9 mouse cellular contexts compared by ENCODE assay signal in the genomic region with DNA sequence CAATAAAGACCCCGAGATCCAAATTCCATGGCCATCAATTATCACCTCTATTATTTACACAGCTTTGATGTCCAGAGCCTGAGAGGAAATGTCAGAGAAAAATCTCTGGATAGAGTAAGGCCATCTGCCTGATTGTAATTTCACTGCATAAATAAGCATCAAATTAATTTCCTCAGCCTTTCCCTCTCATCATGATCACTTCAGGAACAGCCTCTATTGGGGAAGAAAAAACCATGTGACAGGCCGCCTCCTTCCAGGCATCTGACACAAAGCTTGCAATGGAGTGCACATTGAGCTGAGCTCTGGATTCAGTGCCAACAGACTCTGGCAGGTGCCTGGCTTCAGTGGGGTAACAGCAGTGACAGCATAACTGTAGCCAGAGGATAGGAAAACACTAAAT.
A peak's percentile ranks its signal among the peaks of the same experiment; 100 is the strongest.
DNase-seq lines count a peak whose midpoint lies in the region; ATAC-seq and TF ChIP-seq lines count a peak whose summit lies in the region.
"Had no signal": no experiment of that assay in that cellular context is flagged by ENCODE, and none has a peak within 500 bp of the region (broad histone marks: within the 10 kb centered on the region; RNA-seq: fewer than 3 reads in every experiment).

No protein-coding gene starts in this region.

- DNase-seq in adrenal gland, postnatal 14 days: peak; percentile 27
- no peak for DNase-seq in adrenal gland, postnatal 36 days
- DNase-seq in brain, embryonic 18.5 days (ENCODE audit: low read depth, low spot score): peak; percentile 78
- DNase-seq in frontal cortex, postnatal 14 days (ENCODE audit: low spot score in 2 of 2): peak; percentile 22 to 41
- peak; percentile 90 for DNase-seq in left cerebral cortex, postnatal 4 days
- no peak for DNase-seq in embryo, embryonic 9.5 days (ENCODE audit: extremely low spot score)
- no peak for DNase-seq in stomach, postnatal 0 days (ENCODE audit: low spot score)
- no peak for DNase-seq in kidney, adult 8-10 months

- H3K4me2 ChIP-seq in stomach, postnatal 0 days (replicated peaks; ENCODE audit: low read depth): no peak overlapping the region
- H3K4me2 ChIP-seq: limb, embryonic 13.5 days had no signal

- WGBS in stomach, postnatal 0 days: 46% methylated on average over 2 of the region's 2 CpGs

- no peak for ATAC-seq in stomach, postnatal 0 days (ENCODE audit: low FRiP score, low TSS enrichment)

- no peak overlapping the region for H3K9ac ChIP-seq in stomach, postnatal 0 days (ENCODE audit: low read length)
- H3K9ac ChIP-seq: limb, embryonic 13.5 days had no signal

- H3K27ac ChIP-seq in stomach, postnatal 0 days (replicated peaks): no peak overlapping the region
- H3K27ac ChIP-seq: limb, embryonic 13.5 days had no signal

- H3K9me3 ChIP-seq in stomach, postnatal 0 days (ENCODE audit: control insufficient read depth, low read length): no peaks in the 10 kb centered on the region
- H3K9me3 ChIP-seq: limb, embryonic 13.5 days had no signal

- TF ChIP-seq EP300 in stomach, postnatal 0 days (optimal IDR thresholded peaks at IDR 0.05): no peak

- intact Hi-C loops in left cerebral cortex, postnatal 4 days (cut with DNase I): no loop called here

- no peaks in the 10 kb centered on the region for H3K27me3 ChIP-seq in stomach, postnatal 0 days (ENCODE audit: control insufficient read depth, insufficient read depth, low read length)
- H3K27me3 ChIP-seq: limb, embryonic 13.5 days had no signal

- no peak for TF ChIP-seq CTCF in stomach, postnatal 0 days (IDR thresholded peaks at IDR 0.05; ENCODE audit: low read depth)

- no peak overlapping the region for H3K4me3 ChIP-seq in stomach, postnatal 0 days (ENCODE audit: low read depth, low read length)
- H3K4me3 ChIP-seq: limb, embryonic 13.5 days had no signal

- H3K36me3 ChIP-seq in stomach, postnatal 0 days (ENCODE audit: control insufficient read depth, insufficient read depth, low read length): peaks cover 5% of the 10 kb centered on the region; the same call in 1 of the 2 replicates

- H3K4me1 ChIP-seq in stomach, postnatal 0 days (replicated peaks; ENCODE audit: control insufficient read depth, insufficient read depth): no peaks in the 10 kb centered on the region
- H3K4me1 ChIP-seq: limb, embryonic 13.5 days had no signal

Comparison
In these comparisons a context has a peak if more than half of its experiments do, and no peak if none do; other contexts are left out.
1. DNase-seq: peak in adrenal gland, postnatal 14 days (single experiment), brain, embryonic 18.5 days (single experiment), frontal cortex, postnatal 14 days (2 of 2) and left cerebral cortex, postnatal 4 days (single experiment); none in adrenal gland, postnatal 36 days (0 of 2), embryo, embryonic 9.5 days (single experiment), stomach, postnatal 0 days (single experiment) and kidney, adult 8-10 months (0 of 2).